Mouse (Mus musculus): Measurements from ENCODE around the gene Taf15. TPM values are rescaled to one million over a fixed set of nuclear protein-coding genes. Genes with fewer than 3 reads are reported as not detected.

Gene Taf15
- total and polyA plus RNA-seq, 3 experiments: 31.8 to 236 TPM; not detected in 1

DNA sequence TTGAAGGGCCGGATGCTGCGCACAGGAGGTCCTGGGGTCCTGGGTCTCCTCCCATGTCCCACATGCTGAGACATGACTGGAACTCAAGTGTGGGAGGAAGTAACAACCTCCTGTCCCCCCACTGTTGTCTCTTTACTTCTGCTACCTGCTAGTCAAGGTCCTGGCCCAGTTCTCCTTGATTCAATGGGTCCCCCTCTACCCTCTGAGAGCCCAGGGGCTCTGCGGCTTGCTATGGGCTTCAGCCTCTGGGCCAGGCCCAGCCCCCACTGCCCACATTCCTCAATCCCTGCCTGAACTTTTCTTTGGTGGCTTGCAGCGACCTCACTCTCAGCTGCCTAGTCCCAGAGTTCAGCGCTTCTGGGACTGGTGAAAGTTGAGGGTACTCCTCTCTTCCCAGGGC lies 43.5 kb upstream of the Taf15 start, which contains the start of gene Gas2l2:
Gene Gas2l2, minus strand, starts transcription at position 101 of the 400 bp plus-strand sequence.
- Histone ChIP-seq H3K9ac (ENCODE audit: control insufficient read depth, low read depth, low read length, poor library complexity, severe bottlenecking) (no peak within 1 kb of the TSS), H3K4me3 (ENCODE audit: control insufficient read depth in 1 of 2, insufficient read depth in 1 of 2, low read depth in 2 of 2, low read length in 2 of 2) (no peak within 1 kb of the TSS), H3K79me2 (ENCODE audit: control insufficient read depth, insufficient read depth, low read length, poor library complexity) (no peaks in the 10 kb centered on the region), H3K4me1 (ENCODE audit: control insufficient read depth in 1 of 2, insufficient read depth in 2 of 2, low read length in 2 of 2) (peaks cover 0 to 12% of the 10 kb centered on the region in 2 experiments; a peak in 3 of 4 replicates), H3K27me3 (ENCODE audit: control insufficient read depth in 1 of 2, insufficient read depth in 2 of 2, low read length in 2 of 2) (peaks cover 5 to 28% of the 10 kb centered on the region in 2 experiments), H3K9me3 (replicated peaks; ENCODE audit: insufficient read depth, low read length) (no peaks in the 10 kb centered on the region), H3K36me3 (ENCODE audit: control insufficient read depth in 1 of 2, insufficient read depth in 2 of 2, low read length in 2 of 2) (peaks cover 0 to 5% of the 10 kb centered on the region in 2 experiments; a peak in 1 of 4 replicates), H3K27ac (ENCODE audit: control insufficient read depth, low read depth, low read length) (no peak within 1 kb of the TSS)
- no peak for DNase-seq (ENCODE audit: low read depth, low spot score)
- TF ChIP-seq POLR2AphosphoS2 (IDR thresholded peaks at IDR 0.05; ENCODE audit: low read length) (no peak), USF1 (IDR thresholded peaks at IDR 0.05; ENCODE audit: low read depth, low read length) (no peak), BHLHE40 (IDR thresholded peaks at IDR 0.05; ENCODE audit: borderline replicate concordance, low read depth, low read length) (no peak), RCOR1 (IDR thresholded peaks at IDR 0.05; ENCODE audit: low read depth, low read length) (no peak), ETS1 (IDR thresholded peaks at IDR 0.05; ENCODE audit: low read depth, low read length) (no peak), TCF12 (IDR thresholded peaks at IDR 0.05; ENCODE audit: low read depth, low read length) (no peak), SMC3 (IDR thresholded peaks at IDR 0.05; ENCODE audit: low read depth, low read length) (no peak), ZMIZ1 (IDR thresholded peaks at IDR 0.05; ENCODE audit: low read depth, low read length) (no peak), CHD1 (IDR thresholded peaks at IDR 0.05; ENCODE audit: low read depth, low read length) (no peak)

DNA sequence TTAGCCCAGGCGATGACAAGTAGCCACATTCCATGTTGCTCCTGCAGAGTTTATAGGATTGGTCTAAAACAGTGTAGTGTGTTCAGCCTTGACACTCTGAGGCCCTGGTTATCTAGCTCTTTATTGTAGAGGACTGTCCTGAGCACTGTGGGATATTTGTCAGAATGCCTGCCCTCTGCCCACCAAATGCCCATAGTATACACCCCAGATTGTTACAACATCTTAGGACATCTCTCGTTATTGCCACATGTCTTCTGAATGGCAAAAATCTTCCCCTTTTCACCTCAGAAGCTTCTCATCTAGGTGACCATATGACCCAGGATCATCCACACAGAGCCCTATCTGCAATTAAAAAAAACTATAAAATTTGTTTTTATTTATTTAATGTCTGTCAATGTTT lies 40.4 kb upstream of the Taf15 start:
- Histone ChIP-seq H3K9me3 (replicated peaks; ENCODE audit: insufficient read depth, low read length) (no peaks in the 10 kb centered on the region), H3K27me3 (ENCODE audit: control insufficient read depth in 1 of 2, insufficient read depth in 2 of 2, low read length in 2 of 2) (peaks cover 20 to 43% of the 10 kb centered on the region in 2 experiments), H3K4me3 (ENCODE audit: control insufficient read depth in 1 of 2, insufficient read depth in 1 of 2, low read depth in 2 of 2, low read length in 2 of 2) (no peak overlapping the region), H3K4me1 (ENCODE audit: control insufficient read depth in 1 of 2, insufficient read depth in 2 of 2, low read length in 2 of 2) (peaks cover 0 to 3% of the 10 kb centered on the region in 2 experiments; a peak in 3 of 4 replicates), H3K79me2 (ENCODE audit: control insufficient read depth, insufficient read depth, low read length, poor library complexity) (no peaks in the 10 kb centered on the region), H3K27ac (ENCODE audit: control insufficient read depth, low read depth, low read length) (no peak overlapping the region), H3K9ac (ENCODE audit: control insufficient read depth, low read depth, low read length, poor library complexity, severe bottlenecking) (no peak overlapping the region), H3K36me3 (ENCODE audit: control insufficient read depth in 1 of 2, insufficient read depth in 2 of 2, low read length in 2 of 2) (no peaks in the 10 kb centered on the region)
- TF ChIP-seq POLR2A (IDR thresholded peaks at IDR 0.05; ENCODE audit: control insufficient read depth in 1 of 2, insufficient read depth in 1 of 2, low read depth in 1 of 2, low read length in 2 of 2, poor library complexity in 1 of 2) (no peak), USF2 (IDR thresholded peaks at IDR 0.05; ENCODE audit: borderline replicate concordance in 1 of 2, insufficient read depth in 1 of 2, low read depth in 1 of 2, low read length in 2 of 2) (no peak), ZMIZ1 (IDR thresholded peaks at IDR 0.05; ENCODE audit: low read depth, low read length) (no peak), GATA1 (IDR thresholded peaks at IDR 0.05; ENCODE audit: low read depth, low read length) (no peak), MYC (IDR thresholded peaks at IDR 0.05; ENCODE audit: low read depth, low read length) (no peak), CTCF (IDR thresholded peaks at IDR 0.05 in 2 of 3, conservative IDR thresholded peaks at IDR 0.05 in 1 of 3; ENCODE audit: control insufficient read depth in 1 of 3, insufficient read depth in 1 of 3, low read depth in 2 of 3, low read length in 3 of 3, poor library complexity in 1 of 3, severe bottlenecking in 1 of 3) (no peak), NELFE (IDR thresholded peaks at IDR 0.05; ENCODE audit: low read depth, low read length) (no peak), MAFK (IDR thresholded peaks at IDR 0.05; ENCODE audit: borderline replicate concordance, low read depth, low read length) (no peak), CHD1 (IDR thresholded peaks at IDR 0.05; ENCODE audit: low read depth, low read length) (no peak), MYB (IDR thresholded peaks at IDR 0.05; ENCODE audit: low read depth, low read length) (no peak), BHLHE40 (IDR thresholded peaks at IDR 0.05; ENCODE audit: borderline replicate concordance, low read depth, low read length) (no peak)
- no peak for DNase-seq (ENCODE audit: low read depth, low spot score)

Data from MEL (cell line).